33 mouse cellular contexts compared by ENCODE assay signal in the genomic region with DNA sequence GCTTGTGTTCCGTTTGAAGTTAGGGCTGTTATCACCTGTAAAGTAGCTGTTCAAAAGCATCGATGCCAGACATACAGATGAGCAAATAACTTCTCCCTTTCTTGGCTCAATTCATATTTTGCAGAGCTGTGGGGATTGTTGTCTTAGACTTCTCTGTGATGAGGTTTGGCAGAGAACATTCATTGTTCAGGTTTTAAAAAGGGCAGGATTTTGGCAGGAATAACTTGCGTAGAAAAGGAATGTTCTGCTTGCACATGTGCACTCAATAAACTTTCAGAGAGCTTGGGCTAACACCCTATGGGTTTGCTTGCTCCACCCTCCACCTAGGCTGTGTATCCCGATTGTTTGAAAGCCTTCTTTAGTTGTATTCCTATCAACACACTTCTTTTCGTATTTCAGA. TPM values are rescaled to one million over a fixed set of nuclear protein-coding genes. Genes with fewer than 3 reads are reported as not detected.
"Had no signal": no experiment of that assay in that cellular context is flagged by ENCODE, and none has a peak within 500 bp of the region (broad histone marks: within the 10 kb centered on the region; RNA-seq: fewer than 3 reads in every experiment).

No protein-coding gene starts in this region.

- H3K27me3 ChIP-seq: limb, embryonic 12.5 days; limb, embryonic 13.5 days; limb, embryonic 15.5 days; liver, embryonic 12.5 days; liver, embryonic 13.5 days; liver, embryonic 15.5 days; lung, embryonic 15.5 days; megakaryocyte, embryonic 14.5 days; midbrain, embryonic 12.5 days; midbrain, embryonic 13.5 days; midbrain, embryonic 15.5 days; neural tube, embryonic 12.5 days; neural tube, embryonic 13.5 days had no signal

- H3K4me3 ChIP-seq: limb, embryonic 12.5 days; limb, embryonic 13.5 days; limb, embryonic 15.5 days; liver, embryonic 12.5 days; liver, embryonic 13.5 days; liver, embryonic 15.5 days; lung, embryonic 15.5 days; megakaryocyte, embryonic 14.5 days; midbrain, embryonic 10.5 days; midbrain, embryonic 12.5 days; midbrain, embryonic 13.5 days; midbrain, embryonic 15.5 days; myocyte; neural tube, embryonic 12.5 days; neural tube, embryonic 13.5 days had no signal

- DNase-seq: left cerebral cortex, postnatal 4 days; liver; liver, embryonic 13.5 days; liver, postnatal 0 days; lung, adult 18-20 months; lung, adult 2 months; lung, embryonic 14.5 days; lung, postnatal 10 days; lung, postnatal 14 days; lung, postnatal 36 days; lung, postnatal 4 days; midbrain, embryonic 14.5 days had no signal

- H3K4me1 ChIP-seq: limb, embryonic 12.5 days; limb, embryonic 13.5 days; liver, embryonic 12.5 days; liver, embryonic 13.5 days; liver, embryonic 15.5 days; lung, embryonic 15.5 days; megakaryocyte, embryonic 14.5 days; midbrain, embryonic 10.5 days; midbrain, embryonic 12.5 days; midbrain, embryonic 13.5 days; midbrain, embryonic 15.5 days; neural tube, embryonic 12.5 days; neural tube, embryonic 13.5 days had no signal

- H3K9ac ChIP-seq: limb, embryonic 12.5 days; limb, embryonic 13.5 days; limb, embryonic 15.5 days; liver, embryonic 12.5 days; liver, embryonic 13.5 days; liver, embryonic 14.5 days; liver, embryonic 15.5 days; liver, postnatal 0 days; lung, embryonic 14.5 days; lung, embryonic 15.5 days; midbrain, embryonic 12.5 days; midbrain, embryonic 13.5 days; midbrain, embryonic 15.5 days; neural tube, embryonic 12.5 days; neural tube, embryonic 13.5 days had no signal

- H3K27ac ChIP-seq: limb, embryonic 12.5 days; limb, embryonic 13.5 days; limb, embryonic 15.5 days; liver, embryonic 12.5 days; liver, embryonic 13.5 days; liver, embryonic 14.5 days; liver, embryonic 15.5 days; lung, embryonic 15.5 days; macrophage; midbrain, embryonic 10.5 days; midbrain, embryonic 12.5 days; midbrain, embryonic 13.5 days; midbrain, embryonic 15.5 days; neural tube, embryonic 12.5 days; neural tube, embryonic 13.5 days had no signal

- H3K36me3 ChIP-seq: limb, embryonic 12.5 days; limb, embryonic 13.5 days; limb, embryonic 15.5 days; liver, embryonic 12.5 days; liver, embryonic 13.5 days; liver, embryonic 15.5 days; lung, embryonic 15.5 days; midbrain, embryonic 10.5 days; midbrain, embryonic 12.5 days; midbrain, embryonic 13.5 days; midbrain, embryonic 15.5 days; neural tube, embryonic 12.5 days; neural tube, embryonic 13.5 days had no signal

- H3K4me2 ChIP-seq: limb, embryonic 12.5 days; limb, embryonic 13.5 days; limb, embryonic 15.5 days; liver, embryonic 11.5 days; liver, embryonic 12.5 days; liver, embryonic 13.5 days; liver, embryonic 15.5 days; lung, embryonic 14.5 days; lung, embryonic 15.5 days; midbrain, embryonic 11.5 days; midbrain, embryonic 12.5 days; midbrain, embryonic 13.5 days; midbrain, embryonic 15.5 days; neural tube, embryonic 12.5 days; neural tube, embryonic 13.5 days had no signal

- ATAC-seq: liver, embryonic 12.5 days; liver, postnatal 0 days; lung, postnatal 0 days; midbrain, embryonic 13.5 days; midbrain, embryonic 15.5 days; midbrain, embryonic 16.5 days had no signal

- H3K9me3 ChIP-seq: limb, embryonic 12.5 days; limb, embryonic 13.5 days; limb, embryonic 15.5 days; liver, embryonic 12.5 days; liver, embryonic 13.5 days; liver, embryonic 15.5 days; lung, embryonic 15.5 days; megakaryocyte, embryonic 14.5 days; midbrain, embryonic 10.5 days; midbrain, embryonic 12.5 days; midbrain, embryonic 13.5 days; midbrain, embryonic 15.5 days; neural tube, embryonic 12.5 days; neural tube, embryonic 13.5 days had no signal

RNA-seq across cellular contexts. Expression of a gene that starts 9.5 kb away (rescaled TPM):
- total RNA-seq: monocyte, adult 5-6 weeks had no signal
- polyA plus RNA-seq: macrophage had no signal
